Mouse (Mus musculus) myocyte (in vitro differentiated cells): ENCODE results near the gene Cldn9. TPM values are rescaled to one million over a fixed set of nuclear protein-coding genes. Genes with fewer than 3 reads are reported as not detected.

Source experiments
- H3K27me3 ChIP-seq: one replicate; pipeline ENCODE4 v1.6.1; 2011; ENCODE audit not compliant: control insufficient read depth, insufficient read depth, insufficient read length
- H3K36me3 ChIP-seq: one replicate; pipeline ENCODE4 v1.6.1; 2011; ENCODE audit not compliant: control insufficient read depth, insufficient read depth
- H3K4me2 ChIP-seq: one replicate; pipeline ENCODE4 v1.6.1; 2011; ENCODE audit warnings: low read depth, control low read depth
- H3K4me3 ChIP-seq: one replicate; pipeline ENCODE4 v1.5.1; 2011; ENCODE audit warnings: mild to moderate bottlenecking, control low read depth, moderate library complexity
- H3K79me2 ChIP-seq: one replicate; pipeline ENCODE4 v1.6.1; 2011; ENCODE audit not compliant: control insufficient read depth, insufficient read depth
- H3ac ChIP-seq: one replicate; pipeline ENCODE4 v1.6.1; 2011; ENCODE audit not compliant: control insufficient read depth, insufficient read length
- CEBPB ChIP-seq: IDR thresholded peaks from 2 replicates; pipeline ENCODE4 v1.6.1; 2011; ENCODE audit warnings: mild to moderate bottlenecking, moderate library complexity; ENCODE audit not compliant: poor library complexity, insufficient read depth, severe bottlenecking
- E2F4 ChIP-seq: IDR thresholded peaks from one replicate; pipeline ENCODE4 v1.6.1; 2011; ENCODE audit warnings: mild to moderate bottlenecking, control low read depth, moderate library complexity; ENCODE audit not compliant: insufficient read depth
- MAX ChIP-seq: IDR thresholded peaks from one replicate; pipeline ENCODE4 v1.6.1; 2011; ENCODE audit warnings: low read depth, mild to moderate bottlenecking, control low read depth
- MYOD1 ChIP-seq, 3 experiments: IDR thresholded peaks; one replicate each; pipeline ENCODE4 v1.6.1; 2011; ENCODE audit warnings: control low read depth in 2 of 3, low read depth in 2 of 3, mild to moderate bottlenecking in 2 of 3, moderate library complexity in 1 of 3; ENCODE audit not compliant: insufficient read length in 2 of 3, control insufficient read depth in 1 of 3
- MYOG ChIP-seq, 3 experiments: IDR thresholded peaks; one replicate each; pipeline ENCODE4 v1.6.1; 2011; ENCODE audit warnings: control low read depth in 2 of 3, low read depth in 2 of 3, mild to moderate bottlenecking in 2 of 3; ENCODE audit not compliant: insufficient read length in 2 of 3, control insufficient read depth in 1 of 3, insufficient read depth in 1 of 3
- POLR2A ChIP-seq: IDR thresholded peaks from one replicate; pipeline ENCODE4 v1.6.1; 2011; ENCODE audit warnings: low read depth, mild to moderate bottlenecking, control low read depth, moderate library complexity; ENCODE audit not compliant: insufficient read length
- POLR2AphosphoS2 ChIP-seq: IDR thresholded peaks from one replicate; pipeline ENCODE4 v1.6.1; 2011; ENCODE audit warnings: low read depth, control low read depth; ENCODE audit not compliant: insufficient read length
- REST ChIP-seq: IDR thresholded peaks from one replicate; pipeline ENCODE4 v1.6.1; 2011; ENCODE audit warnings: mild to moderate bottlenecking, control low read depth, moderate library complexity; ENCODE audit not compliant: insufficient read depth, insufficient read length
- SRF ChIP-seq: IDR thresholded peaks from one replicate; pipeline ENCODE4 v1.6.1; 2011; ENCODE audit warnings: low read depth; ENCODE audit not compliant: control insufficient read depth, insufficient read length
- TCF12 ChIP-seq: IDR thresholded peaks from one replicate; pipeline ENCODE4 v1.6.1; 2011; ENCODE audit warnings: mild to moderate bottlenecking, control low read depth; ENCODE audit not compliant: poor library complexity, insufficient read depth, severe bottlenecking
- TCF3 ChIP-seq: IDR thresholded peaks from one replicate; pipeline ENCODE4 v1.6.1; 2011; ENCODE audit warnings: low read depth, control low read depth; ENCODE audit not compliant: insufficient read length
- USF1 ChIP-seq: IDR thresholded peaks from one replicate; pipeline ENCODE4 v1.6.1; 2011; ENCODE audit warnings: low read depth, mild to moderate bottlenecking, control low read depth, moderate library complexity
- polyA plus RNA-seq: library from polyadenylated mRNA; unstranded; fragments of >200 nt; fragmentation: generic; extraction: Trizol; gene quantifications from one replicate; pipeline ENCODE4 v1.2.1, GENCODE M21; 2012; ENCODE audit warnings: missing spikeins

Cldn9 gene
- polyA plus RNA-seq, 1 experiment = 0.24 TPM

DNA sequence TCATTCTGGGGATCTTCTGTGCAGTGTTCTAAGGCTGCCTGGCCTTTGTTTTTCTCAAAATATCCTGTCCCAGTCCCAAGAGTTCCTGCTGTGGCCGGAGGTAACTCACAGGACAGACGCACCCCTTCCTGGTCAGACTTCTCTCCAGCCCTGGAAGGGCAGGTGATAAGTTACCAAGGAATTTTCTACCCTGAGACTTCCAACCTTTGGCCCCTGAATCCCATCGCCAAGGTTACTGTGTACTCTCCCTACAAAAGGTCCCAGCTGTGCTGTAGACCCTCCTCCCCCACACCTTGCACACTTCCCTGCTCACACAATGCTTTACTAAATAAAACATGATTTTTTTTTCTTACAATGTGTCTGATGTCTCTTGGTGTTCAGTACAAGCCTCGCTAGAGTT is 1.7 kb downstream of the Cldn9 start:
- Histone ChIP-seq H3K4me2 (no peak overlapping the region), H3K79me2 (peaks cover under 1% of the 10 kb centered on the region), H3K27me3 (no peaks in the 10 kb centered on the region), H3K36me3 (no peaks in the 10 kb centered on the region), H3ac (no peak overlapping the region), H3K4me3 (no peak overlapping the region)
- TF ChIP-seq SRF (no peak), TCF3 (no peak), MAX (no peak), POLR2AphosphoS2 (no peak), E2F4 (no peak), USF1 (no peak), TCF12 (no peak), POLR2A (no peak), MYOG (IDR thresholded peaks at IDR 0.05; ENCODE audit: control insufficient read depth in 1 of 3, insufficient read depth in 1 of 3, insufficient read length in 2 of 3, low read depth in 2 of 3) (no peak), REST (no peak), MYOD1 (IDR thresholded peaks at IDR 0.05; ENCODE audit: control insufficient read depth in 1 of 3, insufficient read length in 2 of 3, low read depth in 2 of 3) (no peak), CEBPB (no peak)

DNA sequence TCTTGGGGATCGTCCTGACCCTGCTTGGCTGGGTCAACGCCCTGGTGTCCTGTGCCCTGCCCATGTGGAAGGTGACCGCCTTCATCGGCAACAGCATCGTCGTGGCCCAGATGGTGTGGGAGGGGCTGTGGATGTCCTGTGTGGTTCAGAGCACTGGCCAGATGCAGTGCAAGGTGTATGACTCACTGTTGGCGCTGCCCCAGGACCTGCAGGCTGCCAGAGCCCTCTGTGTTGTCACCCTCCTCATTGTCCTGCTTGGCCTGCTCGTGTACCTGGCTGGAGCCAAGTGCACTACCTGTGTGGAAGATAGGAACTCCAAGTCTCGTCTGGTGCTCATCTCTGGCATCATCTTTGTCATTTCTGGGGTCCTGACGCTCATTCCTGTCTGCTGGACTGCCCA is 2.7 kb downstream of the Cldn9 start:
- Histone ChIP-seq H3K4me2 (no peak overlapping the region), H3ac (no peak overlapping the region), H3K36me3 (no peaks in the 10 kb centered on the region), H3K4me3 (no peak overlapping the region), H3K79me2 (peaks cover 3% of the 10 kb centered on the region), H3K27me3 (no peaks in the 10 kb centered on the region)
- TF ChIP-seq REST = no peak
- no peak for TF ChIP-seq SRF
- TF ChIP-seq MAX = no peak
- no peak for TF ChIP-seq E2F4
- no peak for TF ChIP-seq POLR2A
- no peak for TF ChIP-seq TCF12
- TF ChIP-seq MYOD1 (IDR thresholded peaks at IDR 0.05; ENCODE audit: control insufficient read depth in 1 of 3, insufficient read length in 2 of 3, low read depth in 2 of 3) = no peak
- TF ChIP-seq USF1 = no peak
- TF ChIP-seq TCF3 = no peak
- no peak for TF ChIP-seq CEBPB
- TF ChIP-seq POLR2AphosphoS2 = no peak
- TF ChIP-seq MYOG (IDR thresholded peaks at IDR 0.05; ENCODE audit: control insufficient read depth in 1 of 3, insufficient read depth in 1 of 3, insufficient read length in 2 of 3, low read depth in 2 of 3) = no peak

- H3K27me3 ChIP-seq = no peaks in the 10 kb centered on the region
- no peak overlapping the region for H3ac ChIP-seq
- no peak overlapping the region for H3K4me3 ChIP-seq
- TF ChIP-seq SRF = no peak
- peaks cover 3% of the 10 kb centered on the region for H3K79me2 ChIP-seq
- H3K36me3 ChIP-seq = no peaks in the 10 kb centered on the region
- no peak overlapping the region for H3K4me2 ChIP-seq
Measured at GRCm38 (mm10) chr17:23680336-23680735, 3.5 kb downstream of the Cldn9 start.

- H3K4me3 ChIP-seq = no peak within 1 kb of the TSS
Measured at GRCm38 (mm10) chr17:23679127-23679835, 4.5 kb downstream of the Cldn9 start, which contains the start of gene Cldn6. Gene Cldn6, plus strand, starts transcription at chr17:23679249.

DNA sequence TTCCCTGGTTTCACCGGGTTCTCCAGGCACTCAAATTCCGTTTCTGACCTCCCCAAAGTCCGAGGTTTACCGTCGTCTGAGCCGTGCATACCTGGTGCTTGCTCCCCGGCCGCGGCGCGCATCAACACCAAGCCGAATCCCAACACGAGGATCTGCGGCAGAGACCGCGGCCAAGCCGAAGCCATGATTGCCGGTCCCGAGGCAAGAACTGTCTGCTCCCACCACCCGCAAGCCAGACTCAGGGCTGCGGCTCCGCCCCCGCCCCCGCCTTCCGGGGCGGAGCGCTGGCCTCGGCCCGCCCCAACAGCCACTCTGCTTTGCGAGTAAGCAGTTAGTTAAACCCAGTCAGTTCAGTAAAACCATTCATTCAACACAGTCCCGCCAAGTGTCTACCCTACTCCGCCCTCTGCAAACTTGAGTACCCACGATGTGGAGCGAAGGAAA is 6.6 kb downstream of the Cldn9 start, which contains the start of gene Tnfrsf12a:
Gene Tnfrsf12a, minus strand, starts transcription at position 233 of the 444 bp plus-strand sequence.
- Histone ChIP-seq H3ac (peak within 1 kb of the TSS; percentile 72), H3K79me2 (peaks cover 28% of the 10 kb centered on the region), H3K27me3 (no peaks in the 10 kb centered on the region), H3K4me2 (peak within 1 kb of the TSS; percentile 99), H3K4me3 (peak within 1 kb of the TSS; percentile 99), H3K36me3 (peaks cover 3% of the 10 kb centered on the region)
- TF ChIP-seq TCF12 (no peak), SRF (no peak), MYOG (IDR thresholded peaks at IDR 0.05; ENCODE audit: control insufficient read depth in 1 of 3, insufficient read depth in 1 of 3, insufficient read length in 2 of 3, low read depth in 2 of 3) (peak in 1 of 3 experiments; percentile 3), USF1 (no peak), MYOD1 (IDR thresholded peaks at IDR 0.05; ENCODE audit: control insufficient read depth in 1 of 3, insufficient read length in 2 of 3, low read depth in 2 of 3) (peak in 1 of 3 experiments; percentile 34), E2F4 (no peak), TCF3 (no peak), POLR2A (peak; percentile 99), POLR2AphosphoS2 (peak; percentile 100), CEBPB (no peak), REST (peak; percentile 49), MAX (peak; percentile 3)

More at GRCm38 (mm10) chr17:23679127-23679835, 4.5 kb downstream of the Cldn9 start, which contains the start of gene Cldn6:
- Histone ChIP-seq H3ac (no peak within 1 kb of the TSS), H3K36me3 (peaks cover 3% of the 10 kb centered on the region), H3K27me3 (no peaks in the 10 kb centered on the region), H3K79me2 (peaks cover 12% of the 10 kb centered on the region), H3K4me2 (peak within 1 kb of the TSS; percentile 97)
- TF ChIP-seq MYOD1 (IDR thresholded peaks at IDR 0.05; ENCODE audit: control insufficient read depth in 1 of 3, insufficient read length in 2 of 3, low read depth in 2 of 3) = no peak
- TF ChIP-seq MYOG (IDR thresholded peaks at IDR 0.05; ENCODE audit: control insufficient read depth in 1 of 3, insufficient read depth in 1 of 3, insufficient read length in 2 of 3, low read depth in 2 of 3) = no peak
- TF ChIP-seq SRF = no peak
- no peak for TF ChIP-seq MAX
